Mouse (Mus musculus) small intestine, adult 10 weeks (tissue): ENCODE measurements around the gene Armc9. TPM values are rescaled to one million over a fixed set of nuclear protein-coding genes. Genes with fewer than 3 reads are reported as not detected.

Experiments used
- polyA plus RNA-seq: library from polyadenylated mRNA; stranded (reverse); fragments of 350-450 nt; fragmentation: Illumina TruSeq; extraction: RNeasy Lipid Tissue Mini Kit (QIAGEN cat#74804); gene quantifications from one replicate; pipeline ENCODE4 v1.2.3, GENCODE M21; 2014; ENCODE audit warnings: low replicate concordance

Gene Armc9
- 2.5 TPM for polyA plus RNA-seq

DNA sequence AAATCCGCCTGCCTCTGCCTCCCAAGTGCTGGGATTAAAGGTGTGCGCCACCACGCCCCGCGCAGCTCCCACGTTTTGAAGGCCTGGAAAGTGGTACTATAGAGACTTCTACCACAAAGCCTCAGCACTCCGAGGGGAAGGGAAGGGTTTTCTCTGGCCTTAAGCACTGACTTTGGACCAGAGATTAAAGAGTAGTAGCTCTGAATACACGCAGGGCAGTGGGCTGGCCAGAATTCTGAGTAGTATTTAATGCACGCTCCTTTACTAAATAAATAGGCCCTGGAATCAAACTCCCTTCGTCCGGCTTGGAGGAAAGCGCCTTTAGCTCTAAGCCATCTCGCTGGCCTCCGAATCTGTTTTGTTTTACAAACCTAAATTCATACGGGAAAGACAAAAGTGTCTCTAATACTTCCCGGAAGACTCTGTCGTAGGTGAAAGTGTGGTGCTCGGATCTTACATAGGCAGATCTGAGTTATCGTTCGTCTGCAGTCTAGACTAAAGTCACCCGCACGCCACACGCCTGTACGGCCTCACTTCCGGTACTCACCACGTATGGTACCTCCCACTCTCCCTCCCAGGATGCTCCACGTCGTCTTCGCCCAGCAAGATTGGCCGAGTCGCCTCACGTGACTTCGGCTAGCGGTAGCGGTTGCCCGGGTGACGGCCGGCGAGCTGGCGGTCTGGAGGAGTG, at the start of gene Armc9:
Gene Armc9, plus strand, starts transcription at position 648 of the 691 bp plus-strand sequence.

GRCm38 (mm10) chr1:86111779-86112178, 42.8 kb upstream of the Armc9 start, which contains the start of gene Htr2b:
Gene Htr2b (minus strand): TSS chr1:86111970.

GRCm38 (mm10) chr1:86133337-86133736, 21.2 kb upstream of the Armc9 start, which contains the start of gene Gm21972:
Gene Gm21972 (plus strand): TSS chr1:86133637.

GRCm38 (mm10) chr1:86302532-86302931, 148.0 kb downstream of the Armc9 start, which contains the start of gene B3gnt7:
Gene B3gnt7 (plus strand): TSS chr1:86302832.

Other genes starting within 250 kb of the Armc9 start
- gene 4933407L21Rik, start 226.3 kb upstream of the Armc9 start, polyA plus RNA-seq = 0.59 TPM
- 7.4 TPM for gene Gpr55, start 193.8 kb upstream of the Armc9 start, polyA plus RNA-seq
- not detected for gene Spata3, start 138.0 kb upstream of the Armc9 start, polyA plus RNA-seq
- gene 2810459M11Rik, start 108.9 kb upstream of the Armc9 start, polyA plus RNA-seq = 12.8 TPM
- 127 TPM for gene Psmd1, start 90.4 kb upstream of the Armc9 start, polyA plus RNA-seq
- gene Htr2b, start 42.8 kb upstream of the Armc9 start, polyA plus RNA-seq = 4.1 TPM
- 0.85 TPM for gene Gm21972, start 21.1 kb upstream of the Armc9 start, polyA plus RNA-seq
- 2.0 TPM for gene B3gnt7, start 148.1 kb downstream of the Armc9 start, polyA plus RNA-seq
- 244 TPM for gene Ncl, start 204.6 kb downstream of the Armc9 start, polyA plus RNA-seq